Mouse (Mus musculus) NIH3T3 (cell line): ENCODE data around the gene Zan.
A peak's percentile ranks its signal among the peaks of the same experiment; 100 is the strongest.
"Not testable (repeated sequence)": the region's sequence is repeated elsewhere in the genome, so short reads cannot be mapped to it uniquely, and the experiment has no call there.

Source experiments
- DNase-seq: peaks from one replicate; pipeline ENCODE4 v3.0.0-alpha.2; 2012; ENCODE audit warnings: low read depth

The Zan gene

DNA sequence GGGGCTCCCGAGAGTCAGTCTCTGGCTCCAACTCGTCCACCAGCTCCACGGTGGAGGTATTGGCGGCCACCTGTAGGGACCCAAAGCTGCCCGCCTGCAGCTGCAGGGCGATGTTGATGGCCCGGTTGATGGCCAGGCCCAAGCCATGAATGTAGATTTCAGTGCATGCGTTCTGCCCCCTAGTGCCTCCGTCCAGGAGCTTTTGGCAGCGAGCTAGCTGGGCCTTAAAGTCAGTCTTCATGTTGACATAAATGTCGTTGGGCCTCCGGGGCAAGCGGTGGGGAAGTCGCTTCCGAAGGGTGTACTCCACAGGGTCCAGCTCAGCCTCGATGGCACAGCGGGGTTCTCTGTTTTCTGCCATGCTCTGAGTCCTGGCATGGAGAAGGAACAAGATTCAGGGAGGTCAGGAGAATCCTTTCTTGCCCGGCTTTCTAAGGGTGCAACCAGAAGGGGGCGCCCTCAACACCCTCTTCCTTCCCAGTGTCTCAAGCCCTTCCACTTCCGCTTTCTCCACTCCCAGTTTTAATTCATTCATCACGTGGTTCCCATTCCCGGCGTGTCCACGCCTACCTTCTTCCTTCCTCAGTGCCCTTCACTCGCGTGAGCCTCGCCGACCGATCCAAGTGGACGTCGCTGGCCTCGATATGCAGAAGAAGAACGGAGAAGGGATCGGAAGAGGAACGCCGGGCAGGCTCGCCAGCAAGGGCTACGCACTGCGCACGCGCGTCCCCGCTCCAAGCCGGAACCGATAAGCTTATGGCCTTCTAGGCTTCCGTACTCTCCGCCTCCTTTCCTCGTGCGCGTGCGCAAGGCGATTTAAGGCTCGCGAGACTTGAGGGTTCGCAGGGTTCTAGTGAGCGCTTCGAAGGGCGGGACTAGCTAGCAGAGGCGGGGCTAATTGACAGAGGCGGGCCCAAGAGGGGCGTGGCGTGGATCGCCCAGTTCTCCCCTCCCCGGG lies 25.1 kb upstream of the Zan start, which contains the start of gene Pop7:
Pop7 (minus strand) TSS at position 810 of the 958 bp plus-strand sequence.
- DNase-seq: peak; percentile 100

- DNase-seq: no peak
These were observed 23.3 kb upstream of the Zan start for GRCm38 (mm10) chr5:137500186-137500585.

GRCm38 (mm10) chr5:137493831-137494230 lies 17.0 kb upstream of the Zan start:
- DNase-seq: peak; percentile 22

DNA sequence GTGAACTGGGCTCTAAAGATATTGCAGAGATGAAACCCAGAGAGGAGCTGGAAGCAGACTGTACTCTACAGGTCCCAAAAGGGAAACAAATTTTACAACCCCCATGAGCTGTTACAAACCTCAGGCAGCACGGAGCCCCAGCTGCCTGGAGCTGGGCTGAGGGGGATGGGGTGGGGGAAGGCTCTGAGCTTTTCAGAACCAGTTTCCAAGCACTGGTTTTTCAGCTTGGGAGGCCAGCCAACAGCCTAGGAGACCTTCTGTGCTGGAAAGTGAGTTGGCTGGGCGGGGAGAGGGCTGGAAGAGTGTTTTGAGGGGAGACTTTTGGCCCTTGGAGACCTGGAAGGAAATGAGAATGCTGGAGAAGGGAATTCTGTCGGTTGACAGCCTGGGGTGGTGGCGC lies 14.7 kb upstream of the Zan start:
- peak; percentile 62 for DNase-seq

DNA sequence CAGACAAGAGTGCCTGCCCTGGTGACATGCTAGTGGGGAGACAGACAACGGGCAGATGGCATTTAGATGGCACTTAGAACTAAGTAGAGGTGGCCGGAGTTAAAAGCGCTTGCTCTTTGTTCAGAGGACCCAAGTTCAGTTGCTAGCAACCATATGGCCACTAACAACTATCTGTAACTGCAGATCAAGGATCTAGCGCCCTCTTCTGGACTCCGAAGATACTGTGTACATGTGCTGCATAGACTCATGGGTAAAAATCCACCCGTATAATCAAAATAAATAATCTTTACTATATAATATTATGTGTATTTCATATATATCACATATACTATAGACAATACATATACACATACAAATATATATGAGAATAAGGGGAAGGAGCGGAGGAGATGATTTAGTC lies 10.8 kb upstream of the Zan start:
- peak; percentile 37 for DNase-seq

DNA sequence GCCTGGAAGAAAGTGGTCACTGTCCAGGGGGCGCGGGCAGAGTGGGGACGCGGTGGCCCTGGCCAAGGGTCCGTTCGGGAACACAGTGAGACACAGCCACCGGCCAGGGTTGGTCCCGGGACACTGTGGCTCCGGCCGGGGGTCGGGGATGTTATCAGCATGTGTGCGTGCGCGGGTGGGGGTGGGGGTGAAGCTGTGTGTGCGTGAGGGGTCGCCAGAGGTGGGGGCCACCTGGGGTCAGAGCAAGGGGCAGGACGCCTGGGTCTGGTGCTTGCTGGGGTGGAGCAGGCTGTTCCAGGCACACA lies 8.9 kb upstream of the Zan start:
- DNase-seq: no peak

GRCm38 (mm10) chr5:137485071-137485850 lies 8.4 kb upstream of the Zan start:
- DNase-seq: no peak

- peak; percentile 18 for DNase-seq
These were observed 5.0 kb upstream of the Zan start for GRCm38 (mm10) chr5:137481897-137482296.

GRCm38 (mm10) chr5:137481138-137481537 lies 4.3 kb upstream of the Zan start:
- peak; percentile 94 for DNase-seq

DNA sequence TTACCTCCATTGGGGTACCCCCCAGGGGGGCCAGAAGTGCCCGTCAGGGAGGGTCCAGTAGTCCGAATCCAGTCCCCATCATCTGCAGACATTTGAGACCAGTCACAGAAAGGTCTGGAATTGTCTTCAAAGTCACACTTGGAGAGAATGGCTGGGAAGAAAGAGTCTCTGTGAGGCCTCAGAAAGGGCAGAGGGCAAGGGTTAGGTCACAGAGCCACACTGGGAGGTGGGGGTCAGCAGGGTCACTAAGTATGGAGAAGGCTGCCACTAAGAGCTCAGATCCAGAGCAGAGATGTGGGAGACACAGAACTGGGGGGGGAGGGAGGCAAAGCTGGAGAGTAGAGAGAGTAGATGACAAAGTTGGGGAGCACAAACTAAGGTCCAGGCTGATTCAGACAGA lies 2.5 kb downstream of the Zan start:
- no peak for DNase-seq

- DNase-seq: no peak
These were observed 4.5 kb downstream of the Zan start for GRCm38 (mm10) chr5:137472252-137472904.

DNA sequence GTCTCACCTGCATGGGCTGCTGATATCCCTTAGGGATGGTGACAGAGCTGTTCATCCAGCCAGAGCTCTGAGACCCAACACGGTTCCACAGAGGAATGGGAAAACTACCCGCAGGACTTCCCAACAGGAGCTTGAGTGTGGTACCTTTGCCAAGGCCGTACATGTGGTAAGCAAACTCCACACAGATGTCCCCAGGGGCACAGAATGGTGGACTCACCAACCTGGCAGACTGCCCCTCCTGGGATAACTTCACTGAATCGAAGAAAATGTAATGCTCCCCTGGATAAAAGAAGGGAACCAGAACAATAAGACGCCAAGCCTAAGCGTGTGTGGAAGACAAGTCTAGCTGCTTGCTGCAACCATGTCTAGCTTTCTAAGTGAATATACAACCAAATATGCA lies 9.9 kb downstream of the Zan start:
- no peak for DNase-seq

DNA sequence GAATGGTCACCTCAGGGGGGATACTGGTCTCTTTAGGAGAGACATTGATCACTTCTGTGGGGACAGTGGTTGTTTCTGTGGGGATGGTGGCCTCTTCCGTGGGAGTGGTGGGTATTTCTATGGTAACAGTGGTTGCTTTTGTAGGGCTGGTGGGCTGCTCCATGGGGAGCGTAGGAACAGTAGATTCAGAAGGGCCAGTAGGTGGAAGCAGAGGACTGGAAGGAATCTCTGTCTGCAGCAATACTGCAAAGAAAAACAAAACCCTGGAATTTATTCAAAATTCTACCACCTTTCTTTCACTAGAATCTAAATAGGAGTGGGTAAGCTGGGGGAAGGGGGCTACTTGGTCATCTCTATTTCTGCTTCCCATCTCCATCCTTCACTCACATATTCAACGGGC lies 11.8 kb downstream of the Zan start:
- DNase-seq: peak; percentile 55

- peak; percentile 21 for DNase-seq
These were observed 20.8 kb downstream of the Zan start for GRCm38 (mm10) chr5:137455866-137456591.

- DNase-seq: no peak
These were observed 21.7 kb downstream of the Zan start for GRCm38 (mm10) chr5:137455206-137455605.

DNA sequence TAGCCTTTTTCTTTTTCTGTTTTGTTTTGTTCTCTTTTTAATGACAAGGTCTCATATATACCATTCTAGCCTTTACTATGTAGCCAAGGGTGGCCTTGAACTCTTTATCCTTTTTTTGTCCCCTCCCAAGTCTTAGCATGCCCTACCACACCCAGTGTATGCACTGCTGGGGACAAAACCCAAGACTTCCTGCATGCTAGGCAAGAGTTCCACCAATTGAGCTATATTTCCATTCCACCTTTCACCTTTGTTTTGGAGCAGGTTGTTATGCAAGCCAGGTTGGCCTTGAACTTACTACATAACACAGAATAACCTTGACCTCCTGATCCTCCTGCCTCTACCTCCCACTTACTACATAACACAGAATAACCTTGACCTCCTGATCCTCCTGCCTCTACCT lies 31.3 kb downstream of the Zan start:
- DNase-seq: no peak

GRCm38 (mm10) chr5:137440216-137440855 lies 36.5 kb downstream of the Zan start:
- DNase-seq: peak; percentile 72

DNA sequence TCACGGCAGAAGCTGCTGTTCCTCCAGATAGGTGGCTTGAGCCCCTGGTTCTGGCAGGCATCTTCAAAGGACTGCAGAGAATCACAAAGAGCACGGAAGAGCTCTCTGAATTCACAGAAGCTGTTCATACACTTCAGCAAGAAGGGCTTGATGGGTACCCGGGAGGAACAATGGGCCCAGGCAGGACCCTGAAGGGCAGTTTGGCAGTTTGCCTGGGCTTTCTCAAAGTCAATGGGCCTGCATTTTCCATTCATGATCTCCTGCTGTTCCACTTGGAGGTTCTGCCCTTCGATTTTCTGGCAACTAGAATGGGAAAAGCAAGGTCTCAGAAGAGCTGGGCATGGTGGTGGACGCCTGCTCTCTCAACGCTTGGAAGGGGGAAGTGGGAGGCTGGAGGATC lies 43.0 kb downstream of the Zan start:
- no peak for DNase-seq

DNA sequence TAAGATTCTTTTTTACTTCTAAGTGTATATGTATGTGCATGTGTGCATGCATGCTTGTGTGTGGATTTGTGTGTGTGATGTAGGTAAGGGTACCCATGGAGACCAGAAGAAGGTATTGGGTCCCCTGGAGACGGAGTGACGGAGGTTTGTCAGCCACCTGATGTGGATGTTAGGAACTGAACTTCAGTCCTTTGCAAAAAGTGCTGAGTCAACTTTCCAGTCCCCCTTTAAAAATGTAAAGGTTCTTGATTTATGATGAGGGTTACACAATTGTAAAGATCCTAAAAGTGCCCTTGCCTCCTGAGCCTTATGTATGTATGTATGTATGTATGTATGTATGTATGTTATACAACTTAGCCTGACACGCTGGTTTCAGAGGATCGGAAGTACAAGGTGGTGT lies 46.5 kb downstream of the Zan start:
- not testable (repeated sequence) for DNase-seq

DNA sequence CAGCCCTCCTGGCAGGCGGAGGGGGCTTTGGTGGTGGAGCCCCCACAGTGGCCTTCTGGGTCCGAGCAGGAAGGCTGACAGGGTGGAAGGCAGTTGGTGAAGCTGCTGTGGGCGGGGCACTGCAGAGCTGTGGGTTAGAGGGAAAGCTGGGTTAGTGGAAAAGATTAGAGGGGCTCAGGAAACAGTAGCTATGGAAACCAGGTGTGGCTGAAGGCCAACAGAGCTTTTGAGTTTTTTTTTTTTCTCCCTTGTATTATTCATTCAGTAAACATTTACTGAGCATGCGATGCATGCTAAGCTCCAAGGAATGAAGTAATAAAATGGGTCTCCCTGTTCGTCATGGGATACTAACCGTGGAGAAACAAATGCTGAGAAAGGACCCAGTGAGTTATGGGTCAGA lies 51.2 kb downstream of the Zan start:
- peak; percentile 81 for DNase-seq

GRCm38 (mm10) chr5:137419841-137420240 lies 57.0 kb downstream of the Zan start:
- no peak for DNase-seq
